30 mouse cellular contexts compared by ENCODE assay signal in genomic region chr11:44943781-44944180, GRCm38 (mm10).
A peak's percentile ranks its signal among the peaks of the same experiment; 100 is the strongest.
DNase-seq lines count a peak whose midpoint lies in the region; ATAC-seq and TF ChIP-seq lines count a peak whose summit lies in the region.
"Had no signal": no experiment of that assay in that cellular context is flagged by ENCODE, and none has a peak within 500 bp of the region (broad histone marks: within the 10 kb centered on the region; RNA-seq: fewer than 3 reads in every experiment).

No protein-coding gene starts in this region.

- H3K4me2 ChIP-seq in myocyte (ENCODE audit: low read depth) = peak overlapping the region; percentile 45
- H3K4me2 ChIP-seq in hindbrain, embryonic 14.5 days (replicated peaks) = no peak overlapping the region
- H3K4me2 ChIP-seq: embryonic facial prominence, embryonic 13.5 days; heart, embryonic 15.5 days; hindbrain, embryonic 13.5 days; limb, embryonic 13.5 days; liver, embryonic 12.5 days; midbrain, embryonic 13.5 days; neural tube, embryonic 12.5 days had no signal

- H3K9me3 ChIP-seq in hindbrain, embryonic 14.5 days (ENCODE audit: control insufficient read depth, low read length) = no peaks in the 10 kb centered on the region
- H3K9me3 ChIP-seq: embryonic facial prominence, embryonic 13.5 days; heart, embryonic 10.5 days; heart, embryonic 15.5 days; hindbrain, embryonic 13.5 days; limb, embryonic 13.5 days; liver, embryonic 12.5 days; midbrain, embryonic 13.5 days; neural tube, embryonic 12.5 days had no signal

- intact Hi-C loops in heart, postnatal 36 days (cut with DNase I) = no loop called here

- H3K27me3 ChIP-seq in myocyte (ENCODE audit: control insufficient read depth, insufficient read depth, insufficient read length) = no peaks in the 10 kb centered on the region
- H3K27me3 ChIP-seq in hindbrain, embryonic 14.5 days (ENCODE audit: control insufficient read depth, insufficient read depth, low read length) = no peaks in the 10 kb centered on the region
- H3K27me3 ChIP-seq: heart, embryonic 15.5 days; hindbrain, embryonic 13.5 days; limb, embryonic 13.5 days; liver, embryonic 12.5 days; midbrain, embryonic 13.5 days; neural tube, embryonic 12.5 days had no signal

- 76% methylated on average over 4 of the region's 4 CpGs for WGBS in hindbrain, embryonic 14.5 days

- H3K4me1 ChIP-seq in hindbrain, embryonic 14.5 days (replicated peaks; ENCODE audit: control insufficient read depth, insufficient read depth, low read length) = peaks cover 4% of the 10 kb centered on the region; the same call in 1 of the 2 replicates
- H3K4me1 ChIP-seq: embryonic facial prominence, embryonic 13.5 days; heart, embryonic 10.5 days; heart, embryonic 15.5 days; liver, embryonic 12.5 days; midbrain, embryonic 13.5 days; neural tube, embryonic 12.5 days had no signal

- no peak for TF ChIP-seq POLR2A in myocyte (IDR thresholded peaks at IDR 0.05; ENCODE audit: insufficient read length, low read depth)

- no peak for ATAC-seq in hindbrain, embryonic 14.5 days (ENCODE audit: low FRiP score)
- ATAC-seq: intestine, postnatal 0 days; liver, embryonic 12.5 days; liver, postnatal 0 days; midbrain, embryonic 13.5 days had no signal

- H3K4me3 ChIP-seq in myocyte = no peak overlapping the region
- H3K4me3 ChIP-seq in hindbrain, embryonic 14.5 days (replicated peaks; ENCODE audit: low read length) = no peak overlapping the region
- H3K4me3 ChIP-seq: embryonic facial prominence, embryonic 13.5 days; erythroblast, embryonic 14.5 days; heart, embryonic 10.5 days; heart, embryonic 15.5 days; hindbrain, embryonic 13.5 days; limb, embryonic 13.5 days; liver, embryonic 12.5 days; midbrain, embryonic 13.5 days; neural tube, embryonic 12.5 days had no signal

- peak; percentile 30 for DNase-seq in heart, adult 11 months
- no peak for DNase-seq in heart, postnatal 36 days
- DNase-seq in right cerebral cortex, adult 18-20 months = peak; percentile 2
- DNase-seq in right cerebral cortex, postnatal 4 days = no peak
- no peak for DNase-seq in hindbrain, embryonic 14.5 days (ENCODE audit: low spot score)
- no peak for DNase-seq in natural killer cell, adult 2 months (ENCODE audit: low spot score in 2 of 2)
- DNase-seq: adrenal gland, adult 8-10 months; cerebellum, adult 9-10 months; gastrocnemius, postnatal 10 days; heart, postnatal 4 days; kidney, postnatal 14 days; liver, postnatal 0 days; lung, postnatal 10 days; retina, postnatal 1 day; right cerebral cortex, postnatal 25 days; thymus, adult 18-20 months; thymus, postnatal 25 days had no signal

- no peaks in the 10 kb centered on the region for H3K36me3 ChIP-seq in myocyte (ENCODE audit: control insufficient read depth, insufficient read depth)
- H3K36me3 ChIP-seq in hindbrain, embryonic 14.5 days (replicated peaks; ENCODE audit: control insufficient read depth, insufficient read depth) = no peaks in the 10 kb centered on the region
- H3K36me3 ChIP-seq: embryonic facial prominence, embryonic 13.5 days; heart, embryonic 10.5 days; heart, embryonic 15.5 days; hindbrain, embryonic 13.5 days; limb, embryonic 13.5 days; liver, embryonic 12.5 days; midbrain, embryonic 13.5 days; neural tube, embryonic 12.5 days had no signal

- H3K9ac ChIP-seq in hindbrain, embryonic 14.5 days = no peak overlapping the region
- H3K9ac ChIP-seq: embryonic facial prominence, embryonic 13.5 days; heart, embryonic 15.5 days; hindbrain, embryonic 13.5 days; limb, embryonic 13.5 days; liver, embryonic 12.5 days; liver, postnatal 0 days; midbrain, embryonic 13.5 days; neural tube, embryonic 12.5 days had no signal

- H3ac ChIP-seq in myocyte (ENCODE audit: control insufficient read depth, insufficient read length) = no peak overlapping the region

- no peaks in the 10 kb centered on the region for H3K79me2 ChIP-seq in myocyte (ENCODE audit: control insufficient read depth, insufficient read depth)

- no peak overlapping the region for H3K27ac ChIP-seq in hindbrain, embryonic 14.5 days
- H3K27ac ChIP-seq: embryonic facial prominence, embryonic 13.5 days; heart, embryonic 10.5 days; heart, embryonic 15.5 days; hindbrain, embryonic 13.5 days; limb, embryonic 13.5 days; liver, embryonic 12.5 days; macrophage; midbrain, embryonic 13.5 days; neural tube, embryonic 12.5 days; stomach, postnatal 0 days had no signal

TF ChIP-seq in myocyte, 11 proteins besides CTCF, POLR2A, EP300 and RAD21:
- TF ChIP-seq TCF12 (IDR thresholded peaks at IDR 0.05; ENCODE audit: insufficient read depth, poor library complexity, severe bottlenecking) (no peak), CEBPB (IDR thresholded peaks at IDR 0.05; ENCODE audit: insufficient read depth, poor library complexity, severe bottlenecking) (0 out of 2 replicates have a peak, but pooled peaks have one; percentile 14)

Comparison
In these comparisons a context has a peak if more than half of its experiments do, and no peak if none do; other contexts are left out.
1. DNase-seq: peak in heart, adult 11 months (single experiment) and right cerebral cortex, adult 18-20 months (single experiment); none in heart, postnatal 36 days (0 of 2), right cerebral cortex, postnatal 4 days (single experiment), hindbrain, embryonic 14.5 days (single experiment) and natural killer cell, adult 2 months (0 of 2).